Mouse (Mus musculus) embryonic facial prominence, embryonic 11.5 days (tissue): ENCODE results near the gene Col9a2. TPM values are rescaled to one million over a fixed set of nuclear protein-coding genes. Genes with fewer than 3 reads are reported as not detected.

Experiments used
- ATAC-seq: fragments of 200-750 bp; cut with Nextera tagmentation; replicated peaks from 2 replicates; pipeline ENCODE4 v1.8.0; 2017; ENCODE audit warnings: low read depth; ENCODE audit not compliant: insufficient number of reproducible peaks, low FRiP score, low TSS enrichment
- DNase-seq: peaks from one replicate; pipeline ENCODE4 v3.0.0-alpha.2; 2015; ENCODE audit warnings: low spot score
- H3K27ac ChIP-seq: fragments of 300-500 bp; sonication (generic); replicated peaks from 2 replicates; pipeline ENCODE4 v1.5.1; 2014; ENCODE audit warnings: mild to moderate bottlenecking, low read depth, low read length, control low read depth
- H3K27me3 ChIP-seq: fragments of 300-500 bp; sonication (generic); 2 replicates; pipeline ENCODE4 v1.6.1; 2014; ENCODE audit warnings: mild to moderate bottlenecking, low read length, moderate library complexity, mixed read lengths; ENCODE audit not compliant: control insufficient read depth, insufficient read depth
- H3K36me3 ChIP-seq: fragments of 300-500 bp; sonication (generic); replicated peaks from 2 replicates; pipeline ENCODE4 v1.6.1; 2014; ENCODE audit warnings: low read depth, mild to moderate bottlenecking, low read length, moderate library complexity, mixed read lengths; ENCODE audit not compliant: control insufficient read depth, insufficient read depth
- H3K4me1 ChIP-seq: fragments of 300-500 bp; sonication (generic); 2 replicates; pipeline ENCODE4 v1.6.1; 2014; ENCODE audit warnings: low read length, mixed read lengths; ENCODE audit not compliant: control insufficient read depth, insufficient read depth
- H3K4me2 ChIP-seq: fragments of 300-500 bp; sonication (generic); 2 replicates; pipeline ENCODE4 v1.6.1; 2014; ENCODE audit warnings: low read depth, mild to moderate bottlenecking, control low read depth, low read length, moderate library complexity
- H3K4me3 ChIP-seq: fragments of 300-500 bp; sonication (generic); 2 replicates; pipeline ENCODE4 v1.5.1; 2014; ENCODE audit warnings: low read depth, low read length, control low read depth
- H3K9ac ChIP-seq: fragments of 300-500 bp; sonication (generic); replicated peaks from 2 replicates; pipeline ENCODE4 v1.6.1; 2014; ENCODE audit warnings: mild to moderate bottlenecking, control low read depth, low read length
- H3K9me3 ChIP-seq: fragments of 300-500 bp; sonication (generic); replicated peaks from 2 replicates; pipeline ENCODE4 v1.6.1; 2016; ENCODE audit warnings: mild to moderate bottlenecking, low read length, inconsistent platforms, mixed read lengths; ENCODE audit not compliant: control insufficient read depth
- WGBS: fragments of 180-500 bp; shearing (Covaris S2); extraction: QIAGEN DNeasy Blood & Tissue Kit; methylation state at CpG from one replicate; pipeline ENCODE4 v1.1.7; 2014; 5-methylcytosine and 5-hydroxymethylcytosine counted together
- polyA plus RNA-seq: library from polyadenylated mRNA; unstranded; fragments of >200 nt; fragmentation: Nextera tagmentation; extraction: Ambion mirVana; gene quantifications from 2 replicates; pipeline ENCODE4 v1.2.1, GENCODE M21; 2014

The Col9a2 gene
- polyA plus RNA-seq, 1 experiment from 2014 or later = 6.0 TPM

GRCm38 (mm10) chr4:121003611-121004091 lies 35.5 kb upstream of the Col9a2 start:
- no peak overlapping the region for H3K4me2 ChIP-seq
- no peak overlapping the region for H3K4me3 ChIP-seq
- peak; percentile 71 for DNase-seq
- H3K9ac ChIP-seq = no peak overlapping the region
- H3K36me3 ChIP-seq = no peaks in the 10 kb centered on the region; the same call in 1 of the 2 replicates
- no peaks in the 10 kb centered on the region; the same call in 1 of the 2 replicates for H3K4me1 ChIP-seq
- 35% methylated on average over 3 of the region's 3 CpGs for WGBS
- ATAC-seq = peak; percentile 66; the same call in 1 of the 2 replicates
- H3K27ac ChIP-seq = no peak overlapping the region
- H3K27me3 ChIP-seq = no peaks in the 10 kb centered on the region
- no peaks in the 10 kb centered on the region for H3K9me3 ChIP-seq

- no peaks in the 10 kb centered on the region for H3K9me3 ChIP-seq
- no peaks in the 10 kb centered on the region; the same call in 1 of the 2 replicates for H3K4me1 ChIP-seq
- H3K27me3 ChIP-seq = no peaks in the 10 kb centered on the region
- H3K9ac ChIP-seq = no peak overlapping the region
- H3K4me2 ChIP-seq = no peak overlapping the region
- no peak overlapping the region for H3K27ac ChIP-seq
- WGBS = 82% methylated on average over 4 of the region's 4 CpGs
- no peak overlapping the region for H3K4me3 ChIP-seq
- DNase-seq (no peak), ATAC-seq (no peak)
- no peaks in the 10 kb centered on the region; the same call in 1 of the 2 replicates for H3K36me3 ChIP-seq
These were observed 34.5 kb upstream of the Col9a2 start for GRCm38 (mm10) chr4:121004679-121005078.

- H3K27ac ChIP-seq = no peak overlapping the region
- H3K9me3 ChIP-seq = no peaks in the 10 kb centered on the region
- ATAC-seq (no peak), DNase-seq (no peak)
- H3K4me1 ChIP-seq = no peaks in the 10 kb centered on the region; the same call in 1 of the 2 replicates
- H3K36me3 ChIP-seq = no peaks in the 10 kb centered on the region
- no peaks in the 10 kb centered on the region for H3K27me3 ChIP-seq
- H3K4me2 ChIP-seq = no peak overlapping the region
- H3K9ac ChIP-seq = no peak overlapping the region
- H3K4me3 ChIP-seq = no peak overlapping the region
These were observed 32.2 kb upstream of the Col9a2 start for GRCm38 (mm10) chr4:121007006-121007405.

- Histone ChIP-seq H3K36me3 (no peaks in the 10 kb centered on the region), H3K4me3 (no peak overlapping the region), H3K4me1 (no peaks in the 10 kb centered on the region), H3K9ac (no peak overlapping the region), H3K27me3 (no peaks in the 10 kb centered on the region), H3K9me3 (no peaks in the 10 kb centered on the region), H3K27ac (no peak overlapping the region), H3K4me2 (no peak overlapping the region)
- no peak for ATAC-seq
- DNase-seq = no peak
- WGBS = 66% methylated on average over 3 of the region's 3 CpGs
These were observed 31.0 kb upstream of the Col9a2 start for GRCm38 (mm10) chr4:121008071-121008745.

GRCm38 (mm10) chr4:121009151-121009550 lies 30.0 kb upstream of the Col9a2 start:
- Histone ChIP-seq H3K9me3 (no peaks in the 10 kb centered on the region), H3K4me3 (no peak overlapping the region), H3K36me3 (no peaks in the 10 kb centered on the region), H3K4me2 (no peak overlapping the region), H3K27me3 (no peaks in the 10 kb centered on the region), H3K4me1 (no peaks in the 10 kb centered on the region), H3K27ac (no peak overlapping the region), H3K9ac (no peak overlapping the region)
- DNase-seq (no peak), ATAC-seq (no peak)
- 89% methylated on average over 5 of the region's 5 CpGs for WGBS

- Histone ChIP-seq H3K4me3 (no peak overlapping the region), H3K4me1 (no peaks in the 10 kb centered on the region), H3K36me3 (no peaks in the 10 kb centered on the region), H3K27ac (no peak overlapping the region), H3K27me3 (no peaks in the 10 kb centered on the region), H3K9ac (no peak overlapping the region), H3K4me2 (no peak overlapping the region), H3K9me3 (no peaks in the 10 kb centered on the region)
- 84% methylated on average over 11 of the region's 11 CpGs for WGBS
- no peak for ATAC-seq
- no peak for DNase-seq
These were observed 28.2 kb upstream of the Col9a2 start for GRCm38 (mm10) chr4:121010770-121011549.

GRCm38 (mm10) chr4:121014594-121015267 lies 24.5 kb upstream of the Col9a2 start:
- H3K9ac ChIP-seq = no peak overlapping the region
- no peaks in the 10 kb centered on the region for H3K27me3 ChIP-seq

More at GRCm38 (mm10) chr4:121014594-121015267, 24.5 kb upstream of the Col9a2 start:
- DNase-seq (no peak), ATAC-seq (no peak)
- no peaks in the 10 kb centered on the region for H3K9me3 ChIP-seq
- no peak overlapping the region for H3K27ac ChIP-seq
- H3K4me1 ChIP-seq = no peaks in the 10 kb centered on the region
- H3K4me2 ChIP-seq = no peak overlapping the region
- no peak overlapping the region for H3K4me3 ChIP-seq
- H3K36me3 ChIP-seq = no peaks in the 10 kb centered on the region
- 84% methylated on average over 10 of the region's 10 CpGs for WGBS
